Mouse (Mus musculus): ENCODE measurements at regions not wholly inside any gene's neighbourhood (a gene's known extent, or its start where the extent isn't known, plus 50 kb on each side); places are given as distances from the start of the nearest gene placed in this dataset.
A peak's percentile ranks its signal among the peaks of the same experiment; 100 is the strongest.

DNA sequence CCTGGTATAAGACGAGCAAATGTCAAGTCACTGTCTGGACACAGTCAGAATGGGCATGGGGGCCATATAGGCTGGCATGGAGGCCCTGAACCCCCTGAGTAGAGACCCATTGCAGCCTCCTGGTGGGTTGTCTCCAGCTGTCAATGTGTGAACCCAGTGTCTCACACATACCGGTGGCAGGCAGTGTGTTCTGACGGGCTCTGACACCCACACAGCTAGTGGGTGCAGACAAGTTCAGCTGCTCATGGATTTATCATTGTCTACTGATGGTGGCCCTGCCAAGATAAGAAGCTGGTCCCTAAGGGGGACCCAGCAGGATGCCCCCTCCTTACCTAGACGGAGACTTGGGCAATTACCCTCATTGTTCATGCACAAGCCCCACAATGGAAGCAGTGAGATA is 280.8 kb downstream of the CK137956 start:
- Histone ChIP-seq H3K4me3 (ENCODE audit: low read depth, low read length) (no peak overlapping the region), H3K27me3 (ENCODE audit: control insufficient read depth, insufficient read depth, low read length) (no peaks in the 10 kb centered on the region), H3K27ac (ENCODE audit: low read depth, low read length) (no peak overlapping the region), H3K9ac (ENCODE audit: low read length) (no peak overlapping the region), H3K9me3 (ENCODE audit: control insufficient read depth, low read length) (no peaks in the 10 kb centered on the region), H3K36me3 (ENCODE audit: control insufficient read depth, insufficient read depth, low read length) (no peaks in the 10 kb centered on the region), H3K4me2 (ENCODE audit: low read depth) (no peak overlapping the region), H3K4me1 (ENCODE audit: control insufficient read depth, insufficient read depth, low read length) (no peaks in the 10 kb centered on the region)
- DNase-seq (ENCODE audit: low spot score) (no peak), ATAC-seq (ENCODE audit: insufficient read depth, low FRiP score, low TSS enrichment) (no peak)
- 47% methylated on average over 4 of the region's 4 CpGs for WGBS

DNA sequence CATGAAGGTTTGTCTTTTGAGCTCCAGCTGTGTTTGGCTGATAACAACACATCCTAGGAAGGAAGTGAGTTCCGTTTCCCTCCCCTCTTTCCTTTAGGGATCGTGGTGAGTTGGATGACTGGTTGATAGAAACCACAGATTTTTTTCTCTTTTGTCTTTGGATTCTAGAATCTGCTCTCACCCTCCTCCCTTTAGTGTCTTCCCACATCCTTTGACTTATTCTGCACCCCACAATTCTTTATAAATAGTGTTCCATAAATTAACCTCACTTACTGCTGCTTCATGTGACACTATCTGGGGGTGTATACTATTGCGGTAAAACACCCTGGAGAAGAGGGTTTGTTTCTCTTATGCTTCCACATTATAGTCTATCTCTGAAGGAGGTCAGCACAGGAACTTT is 285.7 kb downstream of the CK137956 start:
- H3K36me3 ChIP-seq (ENCODE audit: control insufficient read depth, insufficient read depth, low read length): no peaks in the 10 kb centered on the region
- H3K4me1 ChIP-seq (ENCODE audit: control insufficient read depth, insufficient read depth, low read length): no peaks in the 10 kb centered on the region
- H3K27ac ChIP-seq (ENCODE audit: low read depth, low read length): no peak overlapping the region
- DNase-seq (ENCODE audit: low spot score): no peak
- no peak for ATAC-seq (ENCODE audit: insufficient read depth, low FRiP score, low TSS enrichment)
- no peaks in the 10 kb centered on the region for H3K9me3 ChIP-seq (ENCODE audit: control insufficient read depth, low read length)
- WGBS: 86% methylated on average over 3 of the region's 3 CpGs
- no peaks in the 10 kb centered on the region for H3K27me3 ChIP-seq (ENCODE audit: control insufficient read depth, insufficient read depth, low read length)
- H3K4me2 ChIP-seq (ENCODE audit: low read depth): no peak overlapping the region
- no peak overlapping the region for H3K9ac ChIP-seq (ENCODE audit: low read length)
- no peak overlapping the region for H3K4me3 ChIP-seq (ENCODE audit: low read depth, low read length)

- no peak for ATAC-seq (ENCODE audit: insufficient read depth, low FRiP score, low TSS enrichment)
These were observed 291.4 kb downstream of the CK137956 start for GRCm38 (mm10) chr4:127679391-127679790.

DNA sequence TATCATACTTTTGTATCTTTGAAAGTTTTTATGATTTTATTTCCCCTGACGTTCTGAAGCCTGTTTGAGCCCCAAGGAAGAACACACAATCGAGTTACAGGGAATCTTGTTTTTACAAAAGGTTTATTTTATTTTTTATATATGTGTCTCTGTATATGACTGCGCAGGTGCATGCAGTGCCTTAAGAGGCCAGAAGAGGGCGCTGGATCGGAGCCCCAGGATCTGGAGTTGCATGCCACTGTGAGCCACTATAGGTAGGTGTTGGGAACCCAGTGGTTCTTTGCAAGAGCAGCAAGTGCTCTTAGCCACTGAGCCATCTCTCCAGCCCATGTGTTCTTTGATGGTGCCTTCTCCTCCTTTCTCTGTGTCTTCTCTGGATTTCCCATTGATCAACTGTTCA is 292.3 kb downstream of the CK137956 start:
- Histone ChIP-seq H3K27ac (ENCODE audit: low read depth, low read length) (no peak overlapping the region), H3K4me3 (ENCODE audit: low read depth, low read length) (no peak overlapping the region), H3K36me3 (ENCODE audit: control insufficient read depth, insufficient read depth, low read length) (no peaks in the 10 kb centered on the region), H3K9me3 (ENCODE audit: control insufficient read depth, low read length) (no peaks in the 10 kb centered on the region), H3K4me1 (ENCODE audit: control insufficient read depth, insufficient read depth, low read length) (peaks cover 6% of the 10 kb centered on the region), H3K4me2 (ENCODE audit: low read depth) (no peak overlapping the region), H3K27me3 (ENCODE audit: control insufficient read depth, insufficient read depth, low read length) (no peaks in the 10 kb centered on the region), H3K9ac (ENCODE audit: low read length) (no peak overlapping the region)
- WGBS: 55% methylated on average over 5 of the region's 5 CpGs
- DNase-seq (ENCODE audit: low spot score): no peak
- ATAC-seq (ENCODE audit: insufficient read depth, low FRiP score, low TSS enrichment): no peak

More at GRCm38 (mm10) chr4:127679391-127679790, 291.4 kb downstream of the CK137956 start:
- peaks cover 6% of the 10 kb centered on the region for H3K4me1 ChIP-seq (ENCODE audit: control insufficient read depth, insufficient read depth, low read length)
- no peaks in the 10 kb centered on the region for H3K36me3 ChIP-seq (ENCODE audit: control insufficient read depth, insufficient read depth, low read length)
- no peak overlapping the region for H3K4me2 ChIP-seq (ENCODE audit: low read depth)
- H3K9me3 ChIP-seq (ENCODE audit: control insufficient read depth, low read length): no peaks in the 10 kb centered on the region
- WGBS: 32% methylated on average over 4 of the region's 4 CpGs
- no peak overlapping the region for H3K4me3 ChIP-seq (ENCODE audit: low read depth, low read length)
- DNase-seq (ENCODE audit: low spot score): no peak
- no peak overlapping the region for H3K9ac ChIP-seq (ENCODE audit: low read length)
- no peak overlapping the region for H3K27ac ChIP-seq (ENCODE audit: low read depth, low read length)
- no peaks in the 10 kb centered on the region for H3K27me3 ChIP-seq (ENCODE audit: control insufficient read depth, insufficient read depth, low read length)

- peaks cover 6% of the 10 kb centered on the region for H3K4me1 ChIP-seq (ENCODE audit: control insufficient read depth, insufficient read depth, low read length)
- no peak overlapping the region for H3K9ac ChIP-seq (ENCODE audit: low read length)
- H3K9me3 ChIP-seq (ENCODE audit: control insufficient read depth, low read length): no peaks in the 10 kb centered on the region
- ATAC-seq (ENCODE audit: insufficient read depth, low FRiP score, low TSS enrichment) (no peak), DNase-seq (ENCODE audit: low spot score) (peak; percentile 57)
- H3K4me2 ChIP-seq (ENCODE audit: low read depth): no peak overlapping the region
- no peaks in the 10 kb centered on the region for H3K36me3 ChIP-seq (ENCODE audit: control insufficient read depth, insufficient read depth, low read length)
- H3K27ac ChIP-seq (ENCODE audit: low read depth, low read length): peak overlapping the region; percentile 42; the same call in 1 of the 2 replicates
- no peaks in the 10 kb centered on the region for H3K27me3 ChIP-seq (ENCODE audit: control insufficient read depth, insufficient read depth, low read length)
- no peak overlapping the region for H3K4me3 ChIP-seq (ENCODE audit: low read depth, low read length)
- 20% methylated on average over 16 of the region's 16 CpGs for WGBS
These were observed 294.9 kb downstream of the CK137956 start for GRCm38 (mm10) chr4:127675745-127676315.

GRCm38 (mm10) chr4:127659950-127660349 is 302.0 kb upstream of the Gjb5 start:
- no peaks in the 10 kb centered on the region for H3K27me3 ChIP-seq (ENCODE audit: control insufficient read depth, insufficient read depth, low read length)
- no peak overlapping the region for H3K9ac ChIP-seq (ENCODE audit: low read length)
- no peak overlapping the region for H3K27ac ChIP-seq (ENCODE audit: low read depth, low read length)
- H3K9me3 ChIP-seq (ENCODE audit: control insufficient read depth, low read length): no peaks in the 10 kb centered on the region
- no peak overlapping the region for H3K4me3 ChIP-seq (ENCODE audit: low read depth, low read length)
- WGBS: 93% methylated on average over 1 of the region's 1 CpGs
- no peak overlapping the region for H3K4me2 ChIP-seq (ENCODE audit: low read depth)
- H3K4me1 ChIP-seq (ENCODE audit: control insufficient read depth, insufficient read depth, low read length): no peaks in the 10 kb centered on the region
- no peaks in the 10 kb centered on the region for H3K36me3 ChIP-seq (ENCODE audit: control insufficient read depth, insufficient read depth, low read length)
- DNase-seq (ENCODE audit: low spot score) (no peak), ATAC-seq (ENCODE audit: insufficient read depth, low FRiP score, low TSS enrichment) (no peak)

DNA sequence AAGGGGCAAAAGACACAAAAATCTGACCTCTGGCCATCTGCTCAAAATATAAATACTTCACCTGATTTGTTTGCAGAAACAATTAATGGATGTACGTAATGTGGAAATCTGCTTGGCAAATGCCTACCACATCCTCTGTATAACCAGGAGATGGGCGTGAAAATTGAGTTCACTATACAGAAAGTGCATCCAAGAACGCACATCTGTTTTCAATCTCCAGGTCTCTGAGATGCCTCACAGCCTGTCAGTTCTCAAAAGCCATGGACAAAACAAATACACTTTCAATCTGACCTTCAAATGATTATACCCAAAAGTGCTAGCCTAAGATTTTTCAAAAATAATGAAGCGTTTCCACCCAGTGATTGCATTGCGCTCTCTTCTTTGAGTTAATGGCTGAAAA is 293.6 kb upstream of the Gjb5 start:
- H3K4me1 ChIP-seq (ENCODE audit: control insufficient read depth, insufficient read depth, low read length): no peaks in the 10 kb centered on the region
- 70% methylated on average over 5 of the region's 5 CpGs for WGBS
- H3K4me2 ChIP-seq (ENCODE audit: low read depth): no peak overlapping the region
- H3K27me3 ChIP-seq (ENCODE audit: control insufficient read depth, insufficient read depth, low read length): no peaks in the 10 kb centered on the region
- no peaks in the 10 kb centered on the region for H3K9me3 ChIP-seq (ENCODE audit: control insufficient read depth, low read length)
- no peak overlapping the region for H3K4me3 ChIP-seq (ENCODE audit: low read depth, low read length)
- DNase-seq (ENCODE audit: low spot score): no peak
- no peaks in the 10 kb centered on the region for H3K36me3 ChIP-seq (ENCODE audit: control insufficient read depth, insufficient read depth, low read length)
- no peak for ATAC-seq (ENCODE audit: insufficient read depth, low FRiP score, low TSS enrichment)
- H3K27ac ChIP-seq (ENCODE audit: low read depth, low read length): no peak overlapping the region
- no peak overlapping the region for H3K9ac ChIP-seq (ENCODE audit: low read length)

GRCm38 (mm10) chr4:127648011-127648410 is 290.0 kb upstream of the Gjb5 start:
- H3K9ac ChIP-seq (ENCODE audit: low read length): no peak overlapping the region
- no peak overlapping the region for H3K4me3 ChIP-seq (ENCODE audit: low read depth, low read length)
- 42% methylated on average over 5 of the region's 5 CpGs for WGBS
- H3K36me3 ChIP-seq (ENCODE audit: control insufficient read depth, insufficient read depth, low read length): no peaks in the 10 kb centered on the region
- H3K4me1 ChIP-seq (ENCODE audit: control insufficient read depth, insufficient read depth, low read length): no peaks in the 10 kb centered on the region
- no peaks in the 10 kb centered on the region for H3K9me3 ChIP-seq (ENCODE audit: control insufficient read depth, low read length)
- H3K27me3 ChIP-seq (ENCODE audit: control insufficient read depth, insufficient read depth, low read length): no peaks in the 10 kb centered on the region
- no peak overlapping the region for H3K4me2 ChIP-seq (ENCODE audit: low read depth)
- DNase-seq (ENCODE audit: low spot score) (no peak), ATAC-seq (ENCODE audit: insufficient read depth, low FRiP score, low TSS enrichment) (no peak)
- no peak overlapping the region for H3K27ac ChIP-seq (ENCODE audit: low read depth, low read length)

DNA sequence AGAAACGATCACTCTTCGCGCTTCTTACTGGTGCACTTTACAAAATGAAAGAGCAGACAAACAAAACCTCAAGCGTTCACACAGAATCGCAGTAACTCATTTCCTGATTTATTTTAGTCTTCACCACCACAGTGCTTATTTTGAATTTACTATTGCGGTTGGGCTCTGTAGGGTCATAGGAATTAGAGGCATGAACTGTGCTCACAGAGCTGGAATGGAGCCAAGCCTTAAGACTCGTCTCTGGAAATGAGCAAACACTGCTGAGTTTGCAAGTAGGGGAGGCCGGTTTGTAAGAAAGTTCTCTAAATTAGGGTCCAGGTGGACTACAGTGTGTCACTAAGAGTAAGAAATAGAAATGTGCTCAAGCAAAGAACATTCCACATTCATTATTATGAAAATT is 289.2 kb upstream of the Gjb5 start:
- ATAC-seq (ENCODE audit: insufficient read depth, low FRiP score, low TSS enrichment): no peak
- 78% methylated on average over 8 of the region's 8 CpGs for WGBS
- H3K9ac ChIP-seq (ENCODE audit: low read length): no peak overlapping the region

More for the DNA sequence above, 289.2 kb upstream of the Gjb5 start:
- no peaks in the 10 kb centered on the region for H3K9me3 ChIP-seq (ENCODE audit: control insufficient read depth, low read length)
- H3K27ac ChIP-seq (ENCODE audit: low read depth, low read length): no peak overlapping the region
- no peaks in the 10 kb centered on the region for H3K27me3 ChIP-seq (ENCODE audit: control insufficient read depth, insufficient read depth, low read length)
- H3K4me2 ChIP-seq (ENCODE audit: low read depth): no peak overlapping the region
- no peak for DNase-seq (ENCODE audit: low spot score)
- no peak overlapping the region for H3K4me3 ChIP-seq (ENCODE audit: low read depth, low read length)
- no peaks in the 10 kb centered on the region for H3K4me1 ChIP-seq (ENCODE audit: control insufficient read depth, insufficient read depth, low read length)
- no peaks in the 10 kb centered on the region for H3K36me3 ChIP-seq (ENCODE audit: control insufficient read depth, insufficient read depth, low read length)
